Comparison of ENCODE assay signal across 8 mouse cellular contexts in the genomic region with DNA sequence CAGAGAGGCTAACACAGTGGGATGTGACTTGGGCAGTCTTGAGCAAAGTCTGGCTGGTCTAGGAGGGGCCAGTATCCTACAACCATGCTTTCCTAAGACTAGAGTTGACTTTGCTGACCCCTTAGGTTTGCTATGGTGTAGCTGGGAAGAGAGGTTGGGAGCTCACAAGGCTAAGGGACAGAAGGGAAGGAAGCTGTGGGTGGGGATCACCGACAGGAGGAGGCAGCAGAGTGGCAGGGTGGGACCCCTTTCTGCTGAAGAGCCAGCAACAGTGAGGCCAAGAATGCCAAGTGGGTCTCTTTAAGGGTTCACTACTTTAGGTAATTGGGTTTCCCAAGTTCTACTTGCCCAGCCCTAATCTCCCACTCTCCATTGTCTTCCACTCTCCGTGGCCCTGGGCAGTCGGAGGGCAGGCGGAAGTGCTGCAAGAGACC.
DNase-seq lines count a peak whose midpoint lies in the region; ATAC-seq lines count a peak whose summit lies in the region.

No protein-coding gene starts in this region.

- no peak for ATAC-seq in embryonic facial prominence, embryonic 11.5 days (replicated peaks; ENCODE audit: insufficient number of reproducible peaks, low FRiP score, low TSS enrichment, low read depth)
- ATAC-seq in hindbrain, embryonic 15.5 days (ENCODE audit: low FRiP score, low read depth) = peak; percentile 25; the same call in 1 of the 2 replicates
- no peak for ATAC-seq in midbrain, embryonic 12.5 days (ENCODE audit: low FRiP score, low read depth)

- peak overlapping the region; percentile 89 for H3K27ac ChIP-seq in embryonic facial prominence, embryonic 11.5 days (replicated peaks; ENCODE audit: low read depth, low read length)
- peak overlapping the region; percentile 82 for H3K27ac ChIP-seq in hindbrain, embryonic 15.5 days (replicated peaks)
- peak overlapping the region; percentile 100 for H3K27ac ChIP-seq in midbrain, embryonic 12.5 days (replicated peaks)

- no peaks in the 10 kb centered on the region for H3K27me3 ChIP-seq in embryonic facial prominence, embryonic 11.5 days (ENCODE audit: control insufficient read depth, insufficient read depth, low read length)
- no peaks in the 10 kb centered on the region for H3K27me3 ChIP-seq in hindbrain, embryonic 15.5 days
- no peaks in the 10 kb centered on the region for H3K27me3 ChIP-seq in midbrain, embryonic 12.5 days

- 16% methylated on average over 4 of the region's 4 CpGs for WGBS in embryonic facial prominence, embryonic 11.5 days
- 7% methylated on average over 4 of the region's 4 CpGs for WGBS in hindbrain, embryonic 15.5 days
- 2% methylated on average over 4 of the region's 4 CpGs for WGBS in midbrain, embryonic 12.5 days

- no peak overlapping the region for H3K4me2 ChIP-seq in embryonic facial prominence, embryonic 11.5 days (ENCODE audit: low read depth, low read length)
- peak overlapping the region; percentile 68 for H3K4me2 ChIP-seq in hindbrain, embryonic 15.5 days
- peak overlapping the region; percentile 59 for H3K4me2 ChIP-seq in midbrain, embryonic 12.5 days (replicated peaks)

- H3K36me3 ChIP-seq in embryonic facial prominence, embryonic 11.5 days (replicated peaks; ENCODE audit: control insufficient read depth, insufficient read depth, low read depth, low read length) = no peaks in the 10 kb centered on the region
- no peaks in the 10 kb centered on the region for H3K36me3 ChIP-seq in hindbrain, embryonic 15.5 days
- H3K36me3 ChIP-seq in midbrain, embryonic 12.5 days = no peaks in the 10 kb centered on the region

- H3K9me3 ChIP-seq in embryonic facial prominence, embryonic 11.5 days (replicated peaks; ENCODE audit: control insufficient read depth, low read length) = no peaks in the 10 kb centered on the region
- no peaks in the 10 kb centered on the region for H3K9me3 ChIP-seq in hindbrain, embryonic 15.5 days
- H3K9me3 ChIP-seq in midbrain, embryonic 12.5 days = no peaks in the 10 kb centered on the region

- H3K9ac ChIP-seq in embryonic facial prominence, embryonic 11.5 days (replicated peaks; ENCODE audit: low read length) = peak overlapping the region; percentile 63
- no peak overlapping the region for H3K9ac ChIP-seq in hindbrain, embryonic 15.5 days
- H3K9ac ChIP-seq in midbrain, embryonic 12.5 days (replicated peaks) = peak overlapping the region; percentile 58; the same call in 1 of the 2 replicates

- DNase-seq in heart, adult 11 months = peak; percentile 91
- DNase-seq in heart, adult 8-10 months (ENCODE audit: low spot score) = no peak
- DNase-seq in embryonic facial prominence, embryonic 11.5 days (ENCODE audit: low spot score) = no peak
- no peak for DNase-seq in cerebellum, adult 18-20 months
- no peak for DNase-seq in gastrocnemius, postnatal 10 days
- DNase-seq in urinary bladder, adult 2 months (ENCODE audit: low spot score) = no peak

- no peak overlapping the region for H3K4me3 ChIP-seq in embryonic facial prominence, embryonic 11.5 days (ENCODE audit: low read depth, low read length)
- no peak overlapping the region for H3K4me3 ChIP-seq in hindbrain, embryonic 15.5 days
- H3K4me3 ChIP-seq in midbrain, embryonic 12.5 days = peak overlapping the region; percentile 32; the same call in 1 of the 2 replicates

- H3K4me1 ChIP-seq in embryonic facial prominence, embryonic 11.5 days (ENCODE audit: control insufficient read depth, insufficient read depth, low read length) = 0 out of 2 replicates have a peak, but pooled peaks cover 2% of the 10 kb centered on the region
- H3K4me1 ChIP-seq in hindbrain, embryonic 15.5 days (replicated peaks) = peaks cover 23% of the 10 kb centered on the region
- H3K4me1 ChIP-seq in midbrain, embryonic 12.5 days = peaks cover 27% of the 10 kb centered on the region
